Mouse (Mus musculus) heart, embryonic 13.5 days (tissue): Measurements from ENCODE around the gene Ovol1. TPM values are rescaled to one million over a fixed set of nuclear protein-coding genes. Genes with fewer than 3 reads are reported as not detected.

Source experiments
- polyA plus RNA-seq: library from polyadenylated mRNA; unstranded; fragments of >200 nt; fragmentation: Nextera tagmentation; extraction: Ambion mirVana; gene quantifications from 2 replicates; pipeline ENCODE4 v1.2.1, GENCODE M21; 2015

Gene Ovol1
- polyA plus RNA-seq, 1 experiment from 2014 or later = 0.07 TPM

Other genes with a start within 250 kb of the Ovol1 start
- gene Catsper1, start 224.9 kb downstream of the Ovol1 start, polyA plus RNA-seq = not detected in 2 replicates
- gene Cst6, start 211.1 kb downstream of the Ovol1 start, polyA plus RNA-seq = 0.28 and 0.73 TPM in 2 replicates
- 40.5 and 43.7 TPM in 2 replicates for gene Eif1ad, start 193.9 kb downstream of the Ovol1 start, polyA plus RNA-seq
- 399 and 477 TPM in 2 replicates for gene Banf1, start 193.5 kb downstream of the Ovol1 start, polyA plus RNA-seq
- gene Sart1, start 171.9 kb downstream of the Ovol1 start, polyA plus RNA-seq = 40.7 and 41.9 TPM in 2 replicates
- gene Tsga10ip, start 158.1 kb downstream of the Ovol1 start, polyA plus RNA-seq = 1.6 and 2.2 TPM in 2 replicates
- 190 and 213 TPM in 2 replicates for gene Drap1, start 135.7 kb downstream of the Ovol1 start, polyA plus RNA-seq
- gene AI837181, start 135.5 kb downstream of the Ovol1 start, polyA plus RNA-seq = 38.3 and 40.9 TPM in 2 replicates
- gene Fosl1, start 113.1 kb downstream of the Ovol1 start, polyA plus RNA-seq = not detected in 2 replicates
- 7.6 and 8.1 TPM in 2 replicates for gene Ccdc85b, start 102.8 kb downstream of the Ovol1 start, polyA plus RNA-seq
- gene Fibp, start 100.0 kb downstream of the Ovol1 start, polyA plus RNA-seq = 87.4 and 93.1 TPM in 2 replicates
- 0.56 and 1.7 TPM in 2 replicates for gene Ctsw, start 92.1 kb downstream of the Ovol1 start, polyA plus RNA-seq
- gene Efemp2, start 86.7 kb downstream of the Ovol1 start, polyA plus RNA-seq = 74.0 and 80.7 TPM in 2 replicates
- gene Mus81, start 72.2 kb downstream of the Ovol1 start, polyA plus RNA-seq = 36.8 and 38.9 TPM in 2 replicates
- gene Cfl1, start 70.2 kb downstream of the Ovol1 start, polyA plus RNA-seq = 1,825 and 1,925 TPM in 2 replicates
- gene 1700020D05Rik, start 56.9 kb downstream of the Ovol1 start, polyA plus RNA-seq = not detected in 2 replicates
- 13.5 and 14.8 TPM in 2 replicates for gene Snx32, start 50.1 kb downstream of the Ovol1 start, polyA plus RNA-seq
- 2.2 and 2.7 TPM in 2 replicates for gene Ap5b1, start 7.4 kb upstream of the Ovol1 start, polyA plus RNA-seq
- gene Rnaseh2c, start 41.2 kb upstream of the Ovol1 start, polyA plus RNA-seq = 109 and 113 TPM in 2 replicates
- gene Kat5, start 49.6 kb upstream of the Ovol1 start, polyA plus RNA-seq = 31.0 and 31.5 TPM in 2 replicates
- 35.9 and 37.4 TPM in 2 replicates for gene Rela, start 76.8 kb upstream of the Ovol1 start, polyA plus RNA-seq
- gene Sipa1, start 103.1 kb upstream of the Ovol1 start, polyA plus RNA-seq = 21.9 and 23.2 TPM in 2 replicates
- 23.2 and 24.0 TPM in 2 replicates for gene Map3k11, start 128.1 kb upstream of the Ovol1 start, polyA plus RNA-seq
- 13.6 and 14.9 TPM in 2 replicates for gene Pcnx3, start 128.3 kb upstream of the Ovol1 start, polyA plus RNA-seq
- gene Kcnk7, start 143.7 kb upstream of the Ovol1 start, polyA plus RNA-seq = 0.29 TPM in 1 of 2 replicates, not detected in the other
- 85.9 and 96.8 TPM in 2 replicates for gene Ehbp1l1, start 165.7 kb upstream of the Ovol1 start, polyA plus RNA-seq
- 79.7 and 82.6 TPM in 2 replicates for gene Fam89b, start 169.0 kb upstream of the Ovol1 start, polyA plus RNA-seq
- 22.5 and 24.7 TPM in 2 replicates for gene Ltbp3, start 180.3 kb upstream of the Ovol1 start, polyA plus RNA-seq
- gene Scyl1, start 210.8 kb upstream of the Ovol1 start, polyA plus RNA-seq = 55.8 and 59.6 TPM in 2 replicates